Mouse (Mus musculus): ENCODE results near the gene Cstf3.

GRCm38 (mm10) chr2:104605560-104605959 lies 15.2 kb downstream of the Cstf3 start:
- TF ChIP-seq CTCF (IDR thresholded peaks at IDR 0.05; ENCODE audit: low read depth, low read length) (no peak), POLR2A (IDR thresholded peaks at IDR 0.05; ENCODE audit: borderline replicate concordance, low read depth, low read length) (no peak)
